Mouse (Mus musculus) spleen, adult 18-20 months (tissue): ENCODE measurements around the gene Mob2.

Experiments used
- DNase-seq, 2 experiments: peaks; one replicate each; pipeline ENCODE4 v3.0.0; 2022; ENCODE audit warnings: mixed read lengths in 2 of 2

The Mob2 gene

GRCm38 (mm10) chr7:142079365-142079764 lies 18.5 kb upstream of the Mob2 start:
- DNase-seq = no peak

- DNase-seq = no peak
Measured at GRCm38 (mm10) chr7:142077138-142077537, 16.3 kb upstream of the Mob2 start.

GRCm38 (mm10) chr7:142074146-142074886 lies 13.5 kb upstream of the Mob2 start:
- no peak for DNase-seq

GRCm38 (mm10) chr7:142071717-142072116 lies 10.9 kb upstream of the Mob2 start:
- DNase-seq = no peak

- no peak for DNase-seq
Measured at GRCm38 (mm10) chr7:142071212-142071578, 10.3 kb upstream of the Mob2 start.

GRCm38 (mm10) chr7:142070458-142071211 lies 9.8 kb upstream of the Mob2 start:
- peak; percentile 25 to 71 for DNase-seq

GRCm38 (mm10) chr7:142068429-142068828 lies 7.6 kb upstream of the Mob2 start:
- no peak for DNase-seq

GRCm38 (mm10) chr7:142060185-142060930 lies 507 bp downstream of the Mob2 start:
- peak; percentile 9 to 12 for DNase-seq

- no peak for DNase-seq
Measured at GRCm38 (mm10) chr7:142059024-142059423, 1.8 kb downstream of the Mob2 start.

- DNase-seq = no peak
Measured at GRCm38 (mm10) chr7:142057121-142057520, 3.7 kb downstream of the Mob2 start.

- no peak for DNase-seq
Measured at GRCm38 (mm10) chr7:142056601-142057061, 4.2 kb downstream of the Mob2 start.

GRCm38 (mm10) chr7:142055431-142055830 lies 5.4 kb downstream of the Mob2 start:
- DNase-seq = no peak

GRCm38 (mm10) chr7:142050536-142050935 lies 10.3 kb downstream of the Mob2 start:
- DNase-seq = no peak

- no peak for DNase-seq
Measured at GRCm38 (mm10) chr7:142045932-142046331, 14.9 kb downstream of the Mob2 start.

- no peak for DNase-seq
Measured at GRCm38 (mm10) chr7:142045344-142045743, 15.5 kb downstream of the Mob2 start.

- DNase-seq = no peak
Measured at GRCm38 (mm10) chr7:142040756-142041155, 20.1 kb downstream of the Mob2 start.

- DNase-seq = peak; percentile 14 to 35
Measured at GRCm38 (mm10) chr7:142037553-142038170, 23.2 kb downstream of the Mob2 start.

GRCm38 (mm10) chr7:142035048-142035811 lies 25.6 kb downstream of the Mob2 start:
- no peak for DNase-seq

GRCm38 (mm10) chr7:142034198-142034597 lies 26.7 kb downstream of the Mob2 start:
- no peak for DNase-seq

GRCm38 (mm10) chr7:142030073-142030472 lies 30.8 kb downstream of the Mob2 start:
- no peak for DNase-seq

- DNase-seq = no peak
Measured at GRCm38 (mm10) chr7:142025926-142026325, 34.9 kb downstream of the Mob2 start.

GRCm38 (mm10) chr7:142025196-142025595 lies 35.7 kb downstream of the Mob2 start:
- no peak for DNase-seq
